Mouse (Mus musculus) stomach, embryonic 14.5 days (tissue): ENCODE measurements at regions not wholly inside any gene's neighbourhood (a gene's known extent, or its start where the extent isn't known, plus 50 kb on each side); places are given as distances from the start of the nearest gene placed in this dataset.

ENCODE experiments used
- ATAC-seq: fragments of 200-750 bp; cut with Nextera tagmentation; 2 replicates; pipeline ENCODE4 v1.8.0; 2017; ENCODE audit warnings: low read depth, moderate TSS enrichment; ENCODE audit not compliant: insufficient number of reproducible peaks, insufficient read depth, low FRiP score
- H3K27ac ChIP-seq: fragments of 300-500 bp; sonication (generic); 2 replicates; pipeline ENCODE4 v1.5.1; 2014; ENCODE audit warnings: mild to moderate bottlenecking, low read length, moderate library complexity, mixed read lengths
- H3K27me3 ChIP-seq: fragments of 300-500 bp; sonication (generic); 2 replicates; pipeline ENCODE4 v1.6.1; 2014; ENCODE audit warnings: low read length, control low read depth, mixed read lengths; ENCODE audit not compliant: control insufficient read depth, insufficient read depth
- H3K36me3 ChIP-seq: fragments of 300-500 bp; sonication (generic); 2 replicates; pipeline ENCODE4 v1.6.1; 2014; ENCODE audit warnings: mild to moderate bottlenecking, control low read depth, low read length, moderate library complexity, mixed read lengths; ENCODE audit not compliant: control insufficient read depth, insufficient read depth
- H3K4me1 ChIP-seq: fragments of 300-500 bp; sonication (generic); 2 replicates; pipeline ENCODE4 v1.6.1; 2014; ENCODE audit warnings: low read length, control low read depth, mixed read lengths; ENCODE audit not compliant: control insufficient read depth, insufficient read depth
- H3K4me2 ChIP-seq: fragments of 300-500 bp; sonication (generic); replicated peaks from 2 replicates; pipeline ENCODE4 v1.6.1; 2014; ENCODE audit warnings: low read depth, low read length, control low read depth
- H3K4me3 ChIP-seq: fragments of 300-500 bp; sonication (generic); 2 replicates; pipeline ENCODE4 v1.5.1; 2014; ENCODE audit warnings: low read depth, low read length, control low read depth
- H3K9ac ChIP-seq: fragments of 300-500 bp; sonication (generic); replicated peaks from 2 replicates; pipeline ENCODE4 v1.6.1; 2014; ENCODE audit warnings: low read depth, mild to moderate bottlenecking, control low read depth, low read length, moderate library complexity, mixed read lengths
- H3K9me3 ChIP-seq: fragments of 300-500 bp; sonication (generic); 2 replicates; pipeline ENCODE4 v1.6.1; 2016; ENCODE audit warnings: low read depth, low read length, control low read depth; ENCODE audit not compliant: control insufficient read depth
- WGBS: fragments of 180-500 bp; shearing (Covaris S2); extraction: QIAGEN DNeasy Blood & Tissue Kit; methylation state at CpG from one replicate; pipeline ENCODE4 v1.1.7; 2014; 5-methylcytosine and 5-hydroxymethylcytosine counted together

- H3K9ac ChIP-seq: no peak overlapping the region
- 89% methylated on average over 2 of the region's 2 CpGs for WGBS
- no peaks in the 10 kb centered on the region for H3K4me1 ChIP-seq
Measured at GRCm38 (mm10) chr12:15294898-15295297, 521.8 kb downstream of the Trib2 start.

DNA sequence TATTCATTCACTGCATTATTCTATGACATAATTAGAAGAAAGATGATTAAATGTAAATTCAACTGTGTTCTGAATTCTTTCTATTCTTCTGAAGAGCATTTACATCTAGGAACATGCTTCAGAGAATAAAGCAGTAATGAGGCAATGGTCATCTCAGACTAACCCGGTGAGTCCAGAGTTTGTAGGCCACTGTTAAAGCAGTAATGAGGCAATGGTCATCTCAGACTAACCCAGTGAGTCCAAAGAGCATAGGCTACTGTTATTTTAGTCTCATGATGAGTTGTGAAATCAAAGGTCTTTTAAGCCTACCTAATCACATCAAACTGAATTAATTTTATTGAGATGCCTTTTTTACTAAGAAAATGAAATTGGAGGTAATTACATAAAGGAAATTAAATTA is 554.6 kb downstream of the Trib2 start:
- no peak overlapping the region for H3K27ac ChIP-seq
- 93% methylated on average over 1 of the region's 1 CpGs for WGBS
- no peaks in the 10 kb centered on the region for H3K4me1 ChIP-seq
- H3K36me3 ChIP-seq: no peaks in the 10 kb centered on the region
- no peak overlapping the region for H3K4me3 ChIP-seq
- no peak overlapping the region for H3K4me2 ChIP-seq
- no peaks in the 10 kb centered on the region for H3K27me3 ChIP-seq
- H3K9me3 ChIP-seq: no peaks in the 10 kb centered on the region
- no peak overlapping the region for H3K9ac ChIP-seq
- ATAC-seq: no peak

More at GRCm38 (mm10) chr12:15294898-15295297, 521.8 kb downstream of the Trib2 start:
- H3K27me3 ChIP-seq: no peaks in the 10 kb centered on the region
- no peak overlapping the region for H3K4me3 ChIP-seq
- no peak for ATAC-seq
- H3K36me3 ChIP-seq: no peaks in the 10 kb centered on the region
- H3K27ac ChIP-seq: no peak overlapping the region
- no peaks in the 10 kb centered on the region for H3K9me3 ChIP-seq
- no peak overlapping the region for H3K4me2 ChIP-seq

DNA sequence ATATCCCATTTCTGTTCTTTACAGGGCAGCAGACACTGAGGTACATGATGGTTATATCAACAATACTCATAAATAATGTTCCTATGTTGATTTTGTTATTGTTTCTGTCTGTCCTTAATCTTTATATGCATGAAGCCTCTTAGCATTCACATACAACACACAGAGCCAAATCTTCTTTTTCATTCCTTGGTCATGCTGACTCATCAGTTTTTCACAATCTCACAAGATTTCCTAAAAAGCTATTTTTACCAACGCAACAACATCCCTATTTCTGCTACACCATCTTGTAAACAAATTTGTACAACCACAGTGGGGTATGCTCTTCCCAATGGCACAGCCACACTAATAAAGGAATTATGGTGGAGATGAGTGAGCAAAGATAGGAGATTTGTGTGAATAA is 555.1 kb downstream of the Trib2 start:
- ATAC-seq: no peak
- Histone ChIP-seq H3K4me1 (no peaks in the 10 kb centered on the region), H3K36me3 (no peaks in the 10 kb centered on the region), H3K27ac (no peak overlapping the region), H3K4me2 (no peak overlapping the region), H3K9ac (no peak overlapping the region), H3K27me3 (no peaks in the 10 kb centered on the region), H3K9me3 (no peaks in the 10 kb centered on the region), H3K4me3 (no peak overlapping the region)
- 85% methylated on average over 1 of the region's 1 CpGs for WGBS

GRCm38 (mm10) chr12:15260907-15261415 is 555.8 kb downstream of the Trib2 start:
- Histone ChIP-seq H3K27me3 (no peaks in the 10 kb centered on the region), H3K9me3 (no peaks in the 10 kb centered on the region), H3K9ac (no peak overlapping the region), H3K27ac (no peak overlapping the region), H3K4me2 (no peak overlapping the region), H3K36me3 (no peaks in the 10 kb centered on the region), H3K4me3 (no peak overlapping the region), H3K4me1 (no peaks in the 10 kb centered on the region)
- WGBS: 77% methylated on average over 2 of the region's 2 CpGs
- ATAC-seq: no peak

- ATAC-seq: no peak
- no peaks in the 10 kb centered on the region for H3K36me3 ChIP-seq
- no peak overlapping the region for H3K4me2 ChIP-seq
- 70% methylated on average over 4 of the region's 4 CpGs for WGBS
- no peaks in the 10 kb centered on the region for H3K27me3 ChIP-seq
- H3K27ac ChIP-seq: no peak overlapping the region
- no peaks in the 10 kb centered on the region for H3K4me1 ChIP-seq
- H3K9ac ChIP-seq: no peak overlapping the region
- no peaks in the 10 kb centered on the region for H3K9me3 ChIP-seq
- H3K4me3 ChIP-seq: no peak overlapping the region
Measured at GRCm38 (mm10) chr12:15244966-15245365, 571.8 kb downstream of the Trib2 start.

- Histone ChIP-seq H3K27ac (no peak overlapping the region), H3K36me3 (no peaks in the 10 kb centered on the region), H3K4me1 (no peaks in the 10 kb centered on the region), H3K27me3 (no peaks in the 10 kb centered on the region), H3K4me3 (no peak overlapping the region), H3K9ac (no peak overlapping the region), H3K4me2 (no peak overlapping the region), H3K9me3 (no peaks in the 10 kb centered on the region)
- WGBS: 86% methylated on average over 5 of the region's 5 CpGs
- ATAC-seq: peak; percentile 56; the same call in 1 of the 2 replicates
Measured at GRCm38 (mm10) chr12:15222497-15223170, 594.1 kb downstream of the Trib2 start.

GRCm38 (mm10) chr12:15218504-15218903 is 598.2 kb downstream of the Trib2 start:
- 82% methylated on average over 8 of the region's 8 CpGs for WGBS
- H3K27ac ChIP-seq: no peak overlapping the region
- no peaks in the 10 kb centered on the region for H3K9me3 ChIP-seq
- no peaks in the 10 kb centered on the region for H3K27me3 ChIP-seq
- no peaks in the 10 kb centered on the region for H3K4me1 ChIP-seq
- no peak overlapping the region for H3K4me3 ChIP-seq
- H3K4me2 ChIP-seq: no peak overlapping the region
- H3K36me3 ChIP-seq: no peaks in the 10 kb centered on the region
- no peak for ATAC-seq
- H3K9ac ChIP-seq: no peak overlapping the region

DNA sequence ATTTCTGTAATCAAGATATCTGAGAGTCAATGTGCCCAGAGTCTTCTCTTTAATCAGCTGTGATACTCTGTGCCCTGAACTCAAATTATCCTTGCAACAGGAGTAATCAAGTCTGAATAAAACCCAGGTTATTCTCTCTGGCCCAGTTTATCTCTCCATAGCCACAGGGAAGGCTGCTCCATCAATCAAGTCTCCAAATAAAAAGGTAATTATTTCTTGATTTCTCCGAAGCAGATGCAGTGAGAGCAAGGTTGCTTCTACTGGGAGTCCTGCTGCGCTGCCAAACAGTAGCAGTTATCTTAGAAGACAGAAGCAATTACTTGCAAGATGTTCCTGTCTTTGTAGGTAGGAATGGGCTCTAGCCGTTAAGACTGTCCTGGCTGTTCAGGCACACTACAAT is 600.5 kb downstream of the Trib2 start:
- Histone ChIP-seq H3K36me3 (no peaks in the 10 kb centered on the region), H3K9ac (no peak overlapping the region), H3K27me3 (no peaks in the 10 kb centered on the region), H3K9me3 (no peaks in the 10 kb centered on the region), H3K4me3 (no peak overlapping the region), H3K27ac (no peak overlapping the region), H3K4me1 (no peaks in the 10 kb centered on the region), H3K4me2 (no peak overlapping the region)
- WGBS: 73% methylated on average over 3 of the region's 3 CpGs
- ATAC-seq: no peak
